Mouse (Mus musculus) midbrain, embryonic 14.5 days (tissue): ENCODE data around the gene Atp6v0d1. TPM values are rescaled to one million over a fixed set of nuclear protein-coding genes. Genes with fewer than 3 reads are reported as not detected.
"Not testable (repeated sequence)": the region's sequence is repeated elsewhere in the genome, so short reads cannot be mapped to it uniquely, and the experiment has no call there.

Source experiments
- ATAC-seq: fragments of 200-750 bp; cut with Nextera tagmentation; 2 replicates; pipeline ENCODE4 v1.8.0; 2017; ENCODE audit warnings: moderate number of reproducible peaks, moderate library complexity; ENCODE audit not compliant: low FRiP score, low TSS enrichment
- DNase-seq: peaks from one replicate; pipeline ENCODE4 v3.0.0-alpha.2; 2015
- H3K27ac ChIP-seq: fragments of 300-500 bp; sonication (generic); replicated peaks from 2 replicates; pipeline ENCODE4 v1.5.1; 2014; ENCODE audit warnings: mild to moderate bottlenecking, low read depth, low read length, moderate library complexity
- H3K27me3 ChIP-seq: fragments of 300-500 bp; sonication (generic); 2 replicates; pipeline ENCODE4 v1.6.1; 2014; ENCODE audit warnings: low read length, control low read depth, mixed read lengths; ENCODE audit not compliant: control insufficient read depth, insufficient read depth
- H3K36me3 ChIP-seq: fragments of 300-500 bp; sonication (generic); 2 replicates; pipeline ENCODE4 v1.6.1; 2014; ENCODE audit warnings: low read length, control low read depth; ENCODE audit not compliant: control insufficient read depth, insufficient read depth
- H3K4me1 ChIP-seq: fragments of 300-500 bp; sonication (generic); 2 replicates; pipeline ENCODE4 v1.6.1; 2014; ENCODE audit warnings: mild to moderate bottlenecking, antibody characterized with exemption, low read length, control low read depth; ENCODE audit not compliant: control insufficient read depth, insufficient read depth
- H3K4me2 ChIP-seq: fragments of 300-500 bp; sonication (generic); 2 replicates; pipeline ENCODE4 v1.6.1; 2014; ENCODE audit warnings: mild to moderate bottlenecking, low read length, moderate library complexity
- H3K4me3 ChIP-seq: fragments of 300-500 bp; sonication (generic); replicated peaks from 2 replicates; pipeline ENCODE4 v1.5.1; 2014; ENCODE audit warnings: low read depth, low read length
- H3K9ac ChIP-seq: fragments of 300-500 bp; sonication (generic); replicated peaks from 2 replicates; pipeline ENCODE4 v1.6.1; 2014; ENCODE audit warnings: mild to moderate bottlenecking, low read length, moderate library complexity
- H3K9me3 ChIP-seq: fragments of 300-500 bp; sonication (generic); 2 replicates; pipeline ENCODE4 v1.6.1; 2016; ENCODE audit warnings: low read length, control low read depth, mixed read lengths; ENCODE audit not compliant: control insufficient read depth
- WGBS: fragments of 180-500 bp; shearing (Covaris S2); extraction: QIAGEN DNeasy Blood & Tissue Kit; methylation state at CpG from one replicate; pipeline ENCODE4 v1.1.7; 2014; 5-methylcytosine and 5-hydroxymethylcytosine counted together
- polyA plus RNA-seq: library from polyadenylated mRNA; unstranded; fragments of >200 nt; fragmentation: Nextera tagmentation; extraction: Ambion mirVana; gene quantifications from 2 replicates; pipeline ENCODE4 v1.2.1, GENCODE M21; 2014

The Atp6v0d1 gene
- polyA plus RNA-seq, 1 experiment from 2014 or later: 227 TPM

DNA sequence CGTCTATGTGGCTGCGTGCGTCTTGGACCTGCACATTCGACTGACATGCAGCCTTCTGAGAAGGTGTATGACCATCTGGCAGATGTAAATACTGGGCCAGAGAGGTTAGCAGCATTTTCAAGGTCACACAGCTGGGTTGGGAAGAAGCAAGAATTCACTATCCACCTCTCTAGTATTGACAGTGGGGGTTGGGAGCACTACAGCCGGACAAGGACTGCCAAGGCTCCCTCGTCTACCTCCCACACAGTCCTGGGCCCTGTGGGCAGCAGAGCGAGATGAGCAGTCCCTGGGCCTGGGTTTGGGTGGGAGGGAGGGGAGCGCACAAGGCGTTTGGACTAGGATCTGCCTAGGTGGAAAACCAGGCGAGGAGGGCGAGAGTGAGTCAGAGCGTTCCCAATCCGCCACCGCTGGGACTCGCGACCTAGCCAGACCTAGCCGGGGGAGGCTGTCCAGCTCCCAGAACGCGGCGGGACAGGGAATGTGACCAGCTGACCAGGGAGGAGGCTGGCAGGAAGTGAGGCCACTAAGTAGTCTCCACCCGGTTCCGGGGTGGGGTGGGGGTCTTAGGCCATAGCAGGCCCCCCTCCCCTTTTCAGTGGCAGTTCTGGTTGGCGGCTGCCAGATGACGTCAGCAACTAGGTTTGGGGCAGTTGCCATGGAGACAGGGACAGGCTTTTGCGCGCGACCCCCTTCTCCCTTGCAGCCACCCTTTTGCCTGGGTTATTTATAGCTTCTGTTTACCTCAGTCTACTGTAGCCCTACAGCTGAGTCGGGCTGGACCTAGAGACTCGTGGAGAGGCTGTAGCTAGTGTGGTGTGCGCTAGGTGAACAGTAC, 40.6 kb upstream of the Atp6v0d1 start:
- DNase-seq (peak; percentile 93), ATAC-seq (peak; percentile 77)
- peaks cover 13% of the 10 kb centered on the region for H3K4me1 ChIP-seq
- H3K27me3 ChIP-seq: no peaks in the 10 kb centered on the region; the same call in 1 of the 2 replicates
- H3K4me2 ChIP-seq: peak overlapping the region; percentile 97
- H3K9ac ChIP-seq: peak overlapping the region; percentile 92
- WGBS: 2% methylated on average over 30 of the region's 30 CpGs
- no peaks in the 10 kb centered on the region for H3K36me3 ChIP-seq
- H3K27ac ChIP-seq: peak overlapping the region; percentile 93
- no peaks in the 10 kb centered on the region for H3K9me3 ChIP-seq
- peak overlapping the region; percentile 80 for H3K4me3 ChIP-seq

DNA sequence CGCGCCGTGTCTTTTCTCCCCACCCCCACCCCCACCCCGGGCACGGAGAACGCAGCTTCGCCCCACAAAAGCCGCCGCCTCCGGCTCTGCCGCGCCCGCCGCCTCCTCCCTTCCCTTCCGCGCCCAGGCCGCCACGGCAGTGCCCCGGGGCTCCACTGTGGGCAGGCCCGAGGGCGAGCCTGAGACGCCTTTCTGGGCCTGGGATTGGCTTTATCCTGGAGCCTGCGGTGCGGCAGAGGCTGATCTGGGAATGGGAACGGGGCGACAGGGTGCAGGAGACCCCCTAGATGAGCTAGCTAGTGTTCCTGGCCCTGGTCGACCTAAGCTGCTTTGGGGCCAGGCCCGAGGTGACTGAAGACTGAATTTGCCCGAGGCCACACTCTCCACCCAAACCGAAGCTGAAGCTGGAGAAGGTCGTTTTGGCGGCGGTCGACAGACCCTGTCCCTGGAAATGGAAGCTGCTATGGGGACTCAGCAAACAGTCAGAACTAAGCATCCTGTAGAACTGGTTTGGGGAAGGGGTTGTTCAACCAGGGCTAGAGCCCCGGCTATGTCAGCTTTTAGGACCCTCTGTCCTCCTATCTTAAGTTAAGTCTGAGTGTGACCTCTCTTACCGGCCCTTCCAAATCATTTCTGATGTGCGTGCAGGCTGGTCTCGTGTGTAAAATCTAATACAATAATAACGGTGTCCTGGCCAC, 39.8 kb upstream of the Atp6v0d1 start:
- H3K9ac ChIP-seq: peak overlapping the region; percentile 92
- no peaks in the 10 kb centered on the region for H3K27me3 ChIP-seq
- DNase-seq: peak; percentile 66

DNA sequence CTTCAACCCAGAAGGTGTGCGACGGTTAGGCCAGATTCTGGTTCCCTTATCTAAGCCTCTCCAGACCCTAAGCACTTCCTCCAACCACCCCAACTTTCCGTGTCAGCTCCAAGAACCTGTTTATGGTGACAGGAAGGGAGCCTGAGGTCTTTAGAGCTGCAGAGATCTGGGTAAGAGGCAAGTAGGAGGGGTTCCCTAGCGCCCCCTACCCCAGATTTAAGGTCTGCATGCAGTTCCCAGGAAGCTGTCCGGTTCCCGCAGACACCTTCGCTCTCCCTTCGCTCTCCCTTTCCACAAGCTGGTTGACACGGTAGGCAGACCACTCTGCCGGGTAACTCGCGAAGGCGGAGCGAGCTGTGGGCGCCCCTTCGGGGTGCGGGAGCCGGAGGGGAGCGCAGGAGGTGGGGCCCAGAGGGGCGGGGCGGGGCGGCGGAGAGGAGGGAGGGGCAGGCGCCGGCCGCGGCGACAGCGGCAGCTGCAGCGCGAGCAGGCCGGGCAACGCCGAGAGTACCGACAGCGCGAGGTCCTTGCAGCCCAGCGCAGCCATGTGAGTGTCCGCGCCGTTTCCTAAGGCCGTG, 39.0 kb upstream of the Atp6v0d1 start, which contains the start of gene Ripor1:
Ripor1 (plus strand) TSS at position 452 of the 578 bp plus-strand sequence.
- peak within 1 kb of the TSS; percentile 93 for H3K27ac ChIP-seq
- H3K27me3 ChIP-seq: no peaks in the 10 kb centered on the region
- no peaks in the 10 kb centered on the region for H3K36me3 ChIP-seq
- H3K4me2 ChIP-seq: peak within 1 kb of the TSS; percentile 97
- WGBS: 1% methylated on average over 42 of the region's 42 CpGs
- peak within 1 kb of the TSS; percentile 92 for H3K9ac ChIP-seq
- H3K9me3 ChIP-seq: no peaks in the 10 kb centered on the region
- H3K4me1 ChIP-seq: peaks cover 13% of the 10 kb centered on the region
- peak within 1 kb of the TSS; percentile 80 for H3K4me3 ChIP-seq
- peak; percentile 82 for ATAC-seq
- peak; percentile 86 for DNase-seq

More for the DNA sequence above, 39.8 kb upstream of the Atp6v0d1 start:
- peak overlapping the region; percentile 97 for H3K4me2 ChIP-seq
- peak overlapping the region; percentile 80 for H3K4me3 ChIP-seq
- WGBS: 1% methylated on average over 36 of the region's 39 CpGs
- peak overlapping the region; percentile 93 for H3K27ac ChIP-seq
- peak; percentile 47 for ATAC-seq
- no peaks in the 10 kb centered on the region for H3K9me3 ChIP-seq
- peaks cover 13% of the 10 kb centered on the region for H3K4me1 ChIP-seq
- H3K36me3 ChIP-seq: no peaks in the 10 kb centered on the region

DNA sequence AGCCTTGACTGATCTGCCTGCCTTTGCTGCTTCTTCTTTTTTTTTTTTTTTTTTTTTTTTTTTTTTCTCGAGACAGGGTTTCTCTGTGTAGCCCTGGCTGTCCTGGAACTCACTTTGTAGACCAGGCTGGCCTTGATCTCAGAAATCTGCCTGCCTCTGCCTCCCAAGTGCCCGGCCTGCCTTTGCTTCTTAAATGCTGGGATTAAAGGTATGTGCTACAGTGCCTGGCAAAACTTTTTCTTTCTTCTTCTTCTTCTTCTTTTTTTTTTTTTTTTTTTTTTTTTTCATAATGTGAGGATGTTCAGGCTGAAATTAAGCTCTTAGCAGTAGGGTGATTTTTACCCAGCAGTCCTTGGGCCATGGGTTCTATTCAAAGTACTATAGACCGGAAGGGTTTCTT, 36.7 kb upstream of the Atp6v0d1 start:
- not testable (repeated sequence) for H3K27ac ChIP-seq, H3K9me3 ChIP-seq, ATAC-seq, H3K9ac ChIP-seq, DNase-seq, H3K27me3 ChIP-seq, H3K36me3 ChIP-seq, H3K4me3 ChIP-seq, H3K4me2 ChIP-seq
- WGBS: 97% methylated on average over 2 of the region's 3 CpGs
- H3K4me1 ChIP-seq: peaks cover 10% of the 10 kb centered on the region

DNA sequence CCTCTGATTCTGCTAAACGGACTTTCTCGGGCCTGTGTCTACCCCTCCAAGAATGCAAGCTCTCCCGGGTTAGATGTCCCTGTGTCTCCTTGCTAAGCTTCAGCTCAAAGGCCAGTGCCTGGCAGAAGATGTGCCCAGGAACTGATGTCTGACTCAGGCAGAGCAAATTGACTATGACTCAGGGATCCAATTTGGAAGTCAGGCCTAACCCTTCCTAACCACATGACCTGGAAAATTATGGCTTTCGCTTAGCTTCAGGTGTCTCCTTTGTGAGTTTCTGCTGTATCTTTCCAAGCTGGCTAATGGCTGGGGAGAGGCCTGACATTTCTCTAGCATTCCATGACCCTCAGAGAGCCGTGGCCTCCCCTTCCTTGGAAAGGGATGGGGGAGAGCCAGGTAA, 35.5 kb upstream of the Atp6v0d1 start:
- DNase-seq: no peak
- Histone ChIP-seq H3K36me3 (no peaks in the 10 kb centered on the region), H3K4me1 (no peaks in the 10 kb centered on the region), H3K4me2 (no peak overlapping the region), H3K4me3 (no peak overlapping the region), H3K27ac (no peak overlapping the region), H3K9ac (no peak overlapping the region), H3K27me3 (no peaks in the 10 kb centered on the region), H3K9me3 (no peaks in the 10 kb centered on the region)
- WGBS: 71% methylated on average over 5 of the region's 5 CpGs
- no peak for ATAC-seq

DNA sequence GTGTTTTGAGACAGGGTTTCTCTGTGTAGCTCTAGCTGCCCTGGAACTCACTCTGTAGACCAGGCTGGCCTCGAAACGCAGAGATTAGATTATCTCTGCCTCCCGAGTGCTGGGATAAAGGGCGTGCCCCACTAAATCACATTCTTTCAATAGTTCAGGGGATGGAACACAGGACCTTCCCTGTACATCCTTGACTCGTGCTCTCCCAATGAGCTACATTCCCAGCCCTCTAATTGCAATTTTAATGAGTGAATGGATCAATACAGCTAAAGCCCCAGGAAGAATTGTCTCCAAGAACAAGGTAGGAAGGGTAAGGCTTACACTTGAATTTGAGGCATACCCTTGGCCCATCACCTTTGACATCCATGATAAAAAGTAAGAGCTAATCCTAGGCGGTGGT, 32.9 kb upstream of the Atp6v0d1 start:
- H3K9me3 ChIP-seq: no peaks in the 10 kb centered on the region
- DNase-seq (no peak), ATAC-seq (no peak)
- no peak overlapping the region for H3K4me3 ChIP-seq
- H3K4me1 ChIP-seq: no peaks in the 10 kb centered on the region
- no peak overlapping the region for H3K27ac ChIP-seq
- no peaks in the 10 kb centered on the region for H3K27me3 ChIP-seq
- no peak overlapping the region for H3K9ac ChIP-seq
- 86% methylated on average over 6 of the region's 6 CpGs for WGBS
- no peak overlapping the region for H3K4me2 ChIP-seq
- H3K36me3 ChIP-seq: no peaks in the 10 kb centered on the region

DNA sequence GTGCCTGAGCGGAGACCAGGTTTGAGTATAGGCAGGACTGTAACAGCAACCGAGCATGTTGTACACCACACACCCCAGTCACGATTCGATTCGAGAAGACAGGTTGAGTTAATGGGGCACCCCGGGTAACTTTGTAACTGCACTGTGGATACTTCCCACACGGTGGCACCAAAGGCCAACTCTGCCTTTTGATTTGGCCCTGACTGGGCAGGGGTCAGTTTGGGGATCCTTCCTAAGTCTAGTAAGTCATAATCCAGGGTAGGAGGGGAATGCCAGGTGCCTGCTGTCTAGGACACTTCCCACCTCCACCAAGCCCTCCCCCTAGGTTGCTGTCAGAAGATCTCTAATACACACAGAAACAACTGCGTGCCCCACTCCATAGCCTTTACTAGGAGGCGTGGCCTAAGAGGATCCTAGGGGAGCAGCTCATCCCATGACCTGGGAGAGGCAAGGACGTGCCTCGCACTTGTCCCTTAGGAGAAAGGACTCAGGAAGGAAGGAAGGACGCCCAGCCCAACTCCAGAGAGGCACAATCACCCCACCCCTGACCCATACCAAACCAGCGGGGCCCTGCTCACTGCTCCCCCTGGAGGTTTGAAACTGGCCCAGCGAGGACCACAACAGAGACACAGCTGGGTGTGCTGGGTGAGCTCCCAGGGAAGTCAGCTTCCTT, 30.7 kb upstream of the Atp6v0d1 start:
- Histone ChIP-seq H3K9me3 (no peaks in the 10 kb centered on the region), H3K27ac (no peak overlapping the region), H3K4me2 (no peak overlapping the region), H3K9ac (no peak overlapping the region), H3K4me1 (no peaks in the 10 kb centered on the region), H3K27me3 (no peaks in the 10 kb centered on the region), H3K4me3 (no peak overlapping the region), H3K36me3 (no peaks in the 10 kb centered on the region)
- DNase-seq (peak; percentile 51), ATAC-seq (no peak)
- 6% methylated on average over 14 of the region's 14 CpGs for WGBS

DNA sequence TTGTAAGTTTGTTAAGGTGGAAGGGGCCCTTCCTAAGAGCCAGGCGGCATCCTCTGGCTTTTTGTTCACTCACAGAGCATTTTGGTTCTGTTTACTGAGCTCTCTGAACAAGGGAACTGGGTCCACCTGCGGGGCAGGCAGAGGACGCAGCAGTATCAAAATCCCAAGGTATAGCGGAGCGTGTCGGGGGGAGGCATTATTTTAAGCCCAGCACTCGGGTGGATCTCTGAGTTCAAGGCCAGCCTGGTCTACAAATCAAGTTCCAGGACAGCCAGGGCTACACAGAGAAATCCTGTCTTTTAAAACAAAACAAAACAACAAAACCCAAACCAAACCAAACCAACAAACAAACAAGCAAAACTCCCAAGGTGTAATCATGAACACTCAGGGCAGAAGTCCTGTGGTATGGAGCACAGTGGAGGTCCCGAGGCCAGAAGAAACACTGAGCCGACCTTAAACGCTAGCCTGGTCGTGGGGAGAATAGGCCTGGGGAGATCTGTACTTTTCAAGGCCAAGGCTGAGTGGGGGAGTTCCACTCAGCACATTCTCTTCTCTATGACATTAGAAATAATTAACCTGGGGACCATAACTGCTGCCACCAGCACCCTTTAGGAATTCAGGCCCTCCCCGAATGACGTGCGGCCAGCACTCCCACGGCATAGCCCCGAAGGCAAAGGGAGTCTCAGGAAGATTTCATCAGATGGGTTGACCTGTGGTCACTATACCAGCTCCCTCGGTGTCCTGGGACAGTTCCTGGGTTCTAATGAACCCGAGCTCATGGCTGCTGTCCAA, 28.8 kb upstream of the Atp6v0d1 start:
- Histone ChIP-seq H3K9me3 (no peaks in the 10 kb centered on the region), H3K27me3 (no peaks in the 10 kb centered on the region), H3K27ac (no peak overlapping the region), H3K4me3 (no peak overlapping the region), H3K9ac (no peak overlapping the region), H3K36me3 (no peaks in the 10 kb centered on the region), H3K4me1 (no peaks in the 10 kb centered on the region), H3K4me2 (no peak overlapping the region)
- 81% methylated on average over 18 of the region's 18 CpGs for WGBS
- ATAC-seq: no peak
- no peak for DNase-seq
